Mouse (Mus musculus) granulocyte monocyte progenitor cell, adult 5-6 weeks (primary cell): Measurements from ENCODE around the gene Chmp3. TPM values are rescaled to one million over a fixed set of nuclear protein-coding genes. Genes with fewer than 3 reads are reported as not detected.

Experiments used
- ATAC-seq: replicated peaks from 2 replicates; pipeline ENCODE4 v1.8.0; 2016; ENCODE audit warnings: mild to moderate bottlenecking, moderate TSS enrichment, inconsistent platforms; ENCODE audit not compliant: poor library complexity, severe bottlenecking
- total RNA-seq, 2 experiments: library from RNA; stranded (forward) in 1 of 2; stranded (reverse) in 1 of 2; fragments of 200-712, 200-1000 nt in 1 of 2; fragments of >200 nt in 1 of 2; fragmentation: Nextera tagmentation in 1 of 2; gene quantifications; 2 replicates each; pipeline ENCODE4 v1.2.3; 2014 to 2017

The Chmp3 gene
- total RNA-seq, 2 experiments from 2014 or later: 36.1 to 82.2 TPM

DNA sequence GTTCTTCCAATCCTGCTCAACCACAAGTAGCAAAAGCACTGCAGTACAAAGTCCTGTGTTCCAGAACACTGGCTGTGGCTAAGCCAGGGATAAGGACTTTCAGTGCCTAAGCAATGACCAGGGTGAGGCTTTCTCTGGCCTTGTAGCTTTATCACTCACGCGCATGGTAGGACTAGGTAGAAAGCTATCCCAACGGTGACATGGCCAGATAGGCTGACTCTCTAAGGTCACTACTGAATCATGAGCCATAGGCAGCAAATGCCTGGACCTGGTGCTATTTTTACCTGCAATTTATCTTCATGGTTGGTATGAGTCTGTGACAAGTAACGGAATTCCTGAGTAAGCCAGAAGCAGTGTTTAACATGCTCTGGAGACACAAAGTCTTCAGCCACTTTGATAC, 46.6 kb downstream of the Chmp3 start:
- no peak for ATAC-seq

DNA sequence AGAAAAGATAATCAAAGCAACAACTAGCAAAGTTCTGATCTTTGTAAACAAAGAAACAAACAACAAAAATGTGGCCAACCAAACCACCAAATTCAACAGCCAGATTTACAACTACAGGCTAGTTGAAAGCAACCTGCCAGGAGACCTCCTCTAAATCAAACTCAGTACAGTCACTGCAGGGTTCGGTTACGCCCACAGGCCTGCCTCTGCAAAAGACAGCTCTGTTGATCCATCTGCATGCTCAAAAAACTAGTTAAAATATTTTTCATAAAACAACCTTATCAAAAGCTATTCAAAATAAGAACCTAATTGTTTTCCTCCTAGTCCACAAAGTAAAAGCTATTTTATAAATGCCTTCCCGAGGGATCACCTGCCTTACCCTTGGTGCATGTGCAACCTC, 64.2 kb downstream of the Chmp3 start:
- ATAC-seq: no peak

DNA sequence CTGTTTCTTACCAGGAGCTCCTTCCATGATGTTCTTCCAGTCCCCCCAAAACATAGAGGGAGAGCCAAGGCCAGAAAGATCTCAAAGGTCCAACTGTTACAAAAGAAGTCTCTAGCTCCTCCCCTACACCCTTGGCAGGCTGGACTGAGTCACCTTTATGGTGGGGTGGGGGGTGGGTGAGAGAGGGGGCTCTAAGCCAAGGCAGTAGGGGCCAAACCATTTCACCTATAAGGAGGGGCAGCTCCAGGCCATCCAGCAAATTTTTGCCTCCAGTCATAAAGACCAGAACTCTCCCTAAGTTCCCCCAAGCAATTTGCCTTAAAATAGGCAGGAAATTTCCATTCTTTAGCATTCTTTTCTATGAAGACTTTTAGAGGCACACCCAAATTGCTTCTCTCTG, 65.4 kb downstream of the Chmp3 start:
- ATAC-seq: no peak

DNA sequence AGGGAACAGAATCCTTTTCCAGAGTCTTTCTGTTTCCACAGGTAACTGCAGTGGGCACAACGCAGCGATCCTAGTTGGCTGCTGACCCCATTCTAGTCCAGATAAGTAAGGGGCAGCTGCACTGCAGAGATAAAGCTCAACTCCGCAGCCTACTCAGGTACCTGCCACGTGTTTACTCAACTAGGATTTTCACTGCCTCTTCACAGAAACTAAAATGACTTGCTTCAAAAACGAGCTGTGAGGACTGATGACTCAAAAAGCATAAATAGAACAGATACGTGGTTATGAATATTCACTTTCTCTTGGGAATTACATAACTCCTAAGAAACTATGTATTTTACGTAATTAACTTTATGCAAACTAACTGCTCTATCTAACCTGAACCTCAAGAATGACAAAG, 66.4 kb downstream of the Chmp3 start:
- no peak for ATAC-seq

DNA sequence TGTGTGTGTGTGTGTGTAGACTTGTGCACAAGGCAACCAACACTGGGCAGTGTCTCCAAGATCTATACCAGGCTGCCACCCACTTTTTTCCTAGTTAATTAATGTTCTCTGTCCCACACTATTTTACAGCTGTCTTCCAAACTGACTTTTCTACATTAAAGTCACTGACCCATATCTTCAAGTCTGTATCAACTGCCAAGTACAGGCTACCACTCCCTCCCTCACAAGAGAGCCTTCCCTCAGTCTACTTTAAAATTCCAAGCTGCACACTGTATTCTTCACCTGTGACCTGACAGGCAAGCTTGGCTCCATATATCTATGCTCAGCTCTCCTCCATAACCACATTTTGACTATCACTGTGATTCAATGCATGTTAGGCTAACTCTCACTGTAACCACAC, 69.6 kb downstream of the Chmp3 start:
- no peak for ATAC-seq

DNA sequence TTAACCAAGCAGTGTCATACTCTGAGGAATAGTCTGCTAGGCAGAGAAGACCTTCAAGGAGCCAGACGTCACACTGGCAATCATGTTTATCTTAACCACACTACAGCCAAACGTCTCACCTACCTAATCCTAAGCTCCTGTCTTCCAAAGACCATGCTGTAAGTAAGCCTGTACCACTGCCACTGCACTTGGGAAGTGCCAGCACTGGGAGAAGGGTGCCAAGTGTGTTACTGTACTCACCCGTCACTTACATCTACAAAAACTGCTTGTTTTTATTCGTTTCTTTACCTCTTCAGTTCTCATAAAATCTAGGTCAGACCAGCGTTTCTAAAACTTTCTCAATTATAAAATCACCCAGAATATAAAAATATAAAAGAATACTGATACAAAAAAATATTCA, 73.4 kb downstream of the Chmp3 start:
- ATAC-seq: no peak

DNA sequence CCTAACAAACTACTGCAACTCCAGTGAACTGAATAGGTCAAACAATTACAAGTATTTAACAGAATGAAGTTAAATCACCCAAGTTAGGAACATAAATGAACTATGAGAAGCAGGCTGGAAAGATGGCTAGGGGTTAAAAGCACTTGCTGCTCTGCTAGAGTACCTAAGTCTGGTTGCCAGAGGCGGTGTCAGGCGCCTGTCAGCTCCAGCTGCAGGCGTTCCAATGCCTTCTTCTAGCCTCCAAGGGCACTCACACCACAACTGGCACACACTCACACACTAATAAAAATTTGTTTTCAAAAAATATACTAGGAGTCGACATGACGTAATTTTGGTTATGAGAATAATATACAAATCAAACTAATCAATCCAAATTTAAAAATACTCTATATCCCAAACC, 78.0 kb downstream of the Chmp3 start:
- no peak for ATAC-seq

DNA sequence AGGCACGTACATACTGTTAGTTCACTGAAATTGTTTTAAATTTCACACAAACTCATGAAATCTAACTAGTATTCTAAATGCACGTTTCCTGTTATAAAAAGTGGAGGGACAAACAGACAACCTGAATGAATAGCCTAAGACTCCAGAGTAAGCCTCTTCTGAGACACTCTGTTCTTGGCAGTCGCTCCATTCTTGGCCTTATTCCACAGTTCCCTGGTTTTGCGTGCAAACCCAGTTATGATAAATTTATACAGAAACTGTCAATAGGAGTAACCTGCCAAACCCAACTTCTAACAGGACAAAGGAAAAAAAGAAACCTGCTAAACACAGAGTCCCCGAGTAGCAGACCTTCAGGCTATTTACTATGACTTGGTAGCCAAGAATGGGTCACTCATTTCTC, 78.4 kb downstream of the Chmp3 start:
- no peak for ATAC-seq

DNA sequence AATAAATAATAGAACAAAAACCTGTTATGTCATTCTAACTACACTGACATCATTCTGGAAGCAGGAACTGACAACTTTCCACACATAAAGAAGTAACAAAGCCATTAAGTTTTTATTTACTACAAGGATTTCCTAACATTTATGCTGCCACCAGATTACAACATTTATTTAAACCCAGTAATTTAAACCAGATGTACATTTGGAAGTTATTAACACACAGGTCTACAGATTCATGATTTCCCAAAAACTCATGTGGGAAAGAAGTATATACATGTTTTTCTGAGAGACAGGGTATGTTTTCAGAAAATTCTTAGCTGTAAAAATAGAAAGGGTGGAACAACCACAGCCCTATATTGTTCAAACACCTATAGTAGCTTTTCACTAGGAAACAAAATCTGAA, 81.1 kb downstream of the Chmp3 start:
- ATAC-seq: no peak

DNA sequence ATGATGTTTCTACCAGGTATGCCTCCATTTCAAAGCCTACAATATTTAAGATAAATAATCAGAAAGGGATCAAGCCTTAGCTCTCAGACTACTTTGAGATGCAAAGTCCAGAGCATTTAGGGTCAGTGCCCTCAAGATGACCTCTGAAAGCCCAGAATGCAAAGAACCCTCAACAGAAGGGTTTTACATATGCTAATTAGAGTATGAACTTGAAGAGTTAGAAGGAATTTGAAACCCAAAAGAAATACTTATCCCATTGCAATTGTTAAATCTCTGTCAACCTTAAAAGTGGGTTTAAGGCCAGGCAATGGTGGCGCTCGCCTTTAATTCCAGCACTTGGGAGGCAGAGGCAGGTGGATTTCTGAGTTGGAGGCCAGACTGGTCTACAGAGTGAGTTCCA, 82.4 kb downstream of the Chmp3 start:
- no peak for ATAC-seq

DNA sequence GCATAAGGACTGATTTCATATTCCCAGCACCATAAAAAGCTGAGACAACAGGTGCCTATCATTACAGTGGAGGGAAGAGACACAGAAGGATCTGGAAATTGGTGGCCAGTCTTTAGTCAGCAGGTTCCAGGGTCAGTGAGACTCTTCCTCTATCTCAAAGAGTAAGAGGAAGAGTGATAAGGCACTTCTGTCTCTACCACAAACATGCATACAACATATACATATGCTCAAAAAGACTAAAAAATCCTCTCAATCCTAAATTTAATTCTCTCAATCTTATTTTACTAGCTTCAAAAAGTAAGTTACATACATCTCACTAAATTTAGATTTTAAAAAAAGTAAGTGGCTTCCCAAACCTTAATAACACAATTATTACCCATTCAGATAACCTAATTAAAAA, 83.7 kb downstream of the Chmp3 start:
- no peak for ATAC-seq

DNA sequence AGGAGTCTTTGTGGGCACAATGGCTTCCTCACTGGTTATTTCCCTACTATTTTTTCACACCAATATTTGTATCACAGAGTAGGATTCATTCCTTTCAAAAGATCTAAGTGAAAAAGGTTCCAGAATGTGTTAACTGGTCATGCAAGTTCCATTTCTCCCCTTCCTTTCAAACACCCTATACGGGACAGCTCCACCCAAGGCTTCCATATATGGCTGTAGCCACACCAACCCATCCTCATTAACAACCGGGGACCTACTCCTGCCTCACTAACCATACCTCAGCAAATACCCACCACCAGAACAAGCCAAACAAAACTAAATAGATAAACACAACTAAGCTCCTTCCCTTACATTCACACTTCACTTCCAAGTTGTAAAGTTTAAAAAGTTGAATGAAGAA, 87.6 kb downstream of the Chmp3 start:
- ATAC-seq: no peak

DNA sequence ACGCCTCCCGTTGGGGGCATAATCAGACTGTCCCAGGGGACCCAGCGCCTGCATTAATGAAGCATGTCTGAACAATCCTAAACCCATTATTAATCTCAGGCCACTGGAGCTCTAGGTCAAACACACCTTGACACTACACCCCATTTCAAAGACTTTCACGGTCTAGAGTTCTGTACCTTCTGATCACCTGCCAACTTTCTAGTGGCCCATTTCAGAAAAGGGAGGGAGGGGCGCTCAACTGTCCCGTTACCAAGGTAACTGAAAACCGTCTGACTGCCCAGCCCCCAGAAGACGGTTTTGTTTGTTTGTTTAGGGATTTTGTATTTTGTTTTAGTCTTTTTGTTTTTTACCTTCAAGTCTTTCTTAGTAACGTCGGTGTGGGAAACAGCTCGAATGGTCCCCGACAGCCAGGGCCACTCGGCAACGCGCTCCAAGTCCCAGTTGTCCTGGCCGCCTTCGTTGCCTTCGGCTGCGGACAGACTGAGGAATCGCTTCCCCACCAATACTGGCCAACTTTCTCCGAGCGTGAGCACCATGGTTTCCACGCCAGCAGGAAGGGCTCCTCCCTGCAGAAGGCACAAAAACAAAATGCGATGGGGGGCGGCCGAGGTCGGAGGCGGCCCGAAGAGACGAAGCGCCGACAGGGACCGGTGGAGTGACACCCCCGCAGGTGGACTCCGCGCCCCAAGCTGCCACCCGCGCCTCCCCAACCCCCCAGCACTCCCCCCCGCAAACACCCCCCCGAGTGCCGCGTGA, 88.3 kb downstream of the Chmp3 start:
- peak; percentile 15; the same call in 1 of the 2 replicates for ATAC-seq

Other genes with a start within 250 kb of the Chmp3 start
- gene Smyd1, start 221.6 kb upstream of the Chmp3 start, total RNA-seq (2014; fragmentation: Nextera tagmentation): not detected in 2 replicates
- not detected in 2 replicates for gene Smyd1, start 221.6 kb upstream of the Chmp3 start, total RNA-seq (2017)
- gene Cd8b1, start 221.0 kb upstream of the Chmp3 start, total RNA-seq (2014; fragmentation: Nextera tagmentation): not detected in 2 replicates
- gene Cd8b1, start 221.0 kb upstream of the Chmp3 start, total RNA-seq (2017): not detected in 2 replicates
- gene Cd8a, start 170.4 kb upstream of the Chmp3 start, total RNA-seq (2014; fragmentation: Nextera tagmentation): not detected in 2 replicates
- not detected in 2 replicates for gene Cd8a, start 170.4 kb upstream of the Chmp3 start, total RNA-seq (2017)
- gene Rmnd5a, start 103.2 kb upstream of the Chmp3 start, total RNA-seq (2014; fragmentation: Nextera tagmentation): 29.0 and 39.8 TPM in 2 replicates
- 54.4 TPM in 2 replicates for gene Rmnd5a, start 103.2 kb upstream of the Chmp3 start, total RNA-seq (2017)
- 7.1 and 8.6 TPM in 2 replicates for gene Rnf103, start 49.9 kb upstream of the Chmp3 start, total RNA-seq (2014; fragmentation: Nextera tagmentation)
- gene Rnf103, start 49.9 kb upstream of the Chmp3 start, total RNA-seq (2017): 7.3 and 10.6 TPM in 2 replicates
- 28.8 and 53.4 TPM in 2 replicates for gene Kdm3a, start 89.2 kb downstream of the Chmp3 start, total RNA-seq (2014; fragmentation: Nextera tagmentation)
- gene Kdm3a, start 89.2 kb downstream of the Chmp3 start, total RNA-seq (2017): 21.8 and 36.9 TPM in 2 replicates
- 2.4 and 2.6 TPM in 2 replicates for gene Reep1, start 163.8 kb downstream of the Chmp3 start, total RNA-seq (2014; fragmentation: Nextera tagmentation)
- gene Reep1, start 163.8 kb downstream of the Chmp3 start, total RNA-seq (2017): 0.60 and 2.0 TPM in 2 replicates